Mouse (Mus musculus) CD4-positive, CD25-positive, alpha-beta regulatory T cell, adult 4 months (primary cell): ENCODE results near the gene Hecw2. TPM values are rescaled to one million over a fixed set of nuclear protein-coding genes. Genes with fewer than 3 reads are reported as not detected.

Source experiments
- ATAC-seq: one replicate; pipeline ENCODE4 v1.8.0; 2017
- polyA plus RNA-seq, 2 experiments: library from polyadenylated mRNA; unstranded; fragments of 100-300 nt; shearing (Covaris generic); gene quantifications; one replicate each; pipeline ENCODE4 v1.2.1; 2017

Hecw2 gene
- polyA plus RNA-seq, 2 experiments from 2014 or later: not detected

DNA sequence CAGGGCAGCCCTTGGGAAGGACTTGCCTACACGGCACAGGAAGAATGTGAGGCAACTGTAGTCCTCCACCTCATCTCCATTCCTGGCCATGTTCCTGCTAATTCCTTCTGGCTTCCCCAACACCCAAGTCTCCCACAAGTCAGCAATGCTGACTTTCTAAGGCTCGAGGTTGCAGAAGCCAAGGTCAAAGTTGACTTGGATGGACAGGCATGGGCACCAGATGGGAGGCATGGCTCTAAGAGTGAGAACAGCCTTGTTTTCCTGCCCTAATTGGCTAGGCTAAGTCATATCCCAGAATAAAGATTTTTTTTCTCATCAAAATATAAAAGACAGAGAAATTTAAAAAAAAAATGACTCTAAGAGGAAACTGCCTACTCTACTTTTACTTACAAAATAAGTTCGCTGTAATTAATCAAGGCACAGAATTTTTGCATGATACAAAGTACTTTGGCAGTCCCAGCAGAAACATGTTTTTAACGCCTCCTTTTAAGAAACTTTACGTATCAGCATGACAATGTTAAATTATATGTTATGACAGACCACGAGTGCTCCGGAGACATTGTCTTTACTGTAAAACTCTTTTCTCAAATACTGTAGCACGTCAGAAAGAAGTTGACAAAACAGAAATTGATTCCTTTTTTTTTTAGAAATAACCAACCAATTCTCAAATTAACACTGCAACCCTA, 83.9 kb downstream of the Hecw2 start:
- no peak for ATAC-seq

DNA sequence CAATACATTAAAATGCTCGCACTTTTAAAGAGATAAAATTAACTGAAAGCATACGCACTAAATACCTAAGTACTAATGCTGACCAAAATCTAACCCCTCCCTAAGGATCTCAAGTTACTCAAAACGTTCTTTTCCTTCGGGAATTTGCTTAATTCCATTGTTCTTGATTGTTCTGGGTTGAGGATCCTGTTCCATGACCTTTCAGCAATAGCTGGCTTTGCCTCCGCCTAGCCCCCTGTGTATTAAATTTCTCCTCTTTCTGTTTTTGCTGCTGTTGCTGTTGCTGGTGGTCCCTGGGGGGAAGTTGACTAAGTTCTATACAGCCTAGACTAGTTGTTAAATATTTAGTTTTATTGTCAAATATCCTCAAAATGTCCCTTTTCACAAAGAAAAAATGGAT, 85.7 kb downstream of the Hecw2 start:
- no peak for ATAC-seq

GRCm38 (mm10) chr1:54106756-54107155, 88.2 kb downstream of the Hecw2 start:
- ATAC-seq: no peak

DNA sequence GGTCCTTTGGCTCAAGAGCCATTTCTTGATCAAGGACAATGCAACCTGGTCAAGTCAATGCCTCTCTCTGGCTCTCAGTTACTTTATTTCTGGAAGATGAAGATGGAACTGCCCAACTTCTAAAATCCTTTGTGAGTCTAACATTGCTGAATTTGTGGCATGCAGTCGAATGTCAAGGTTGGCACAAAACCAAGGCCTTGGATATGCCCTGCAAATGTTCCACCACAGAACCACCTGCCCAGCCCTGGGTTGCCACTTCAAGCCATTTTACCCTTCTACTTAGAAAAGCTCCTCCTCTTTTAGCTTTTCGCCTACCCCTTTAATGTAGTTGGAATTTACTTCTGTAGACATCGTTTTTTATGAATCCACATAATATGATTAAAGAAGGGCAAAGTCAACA, 115.3 kb downstream of the Hecw2 start:
- ATAC-seq: no peak

DNA sequence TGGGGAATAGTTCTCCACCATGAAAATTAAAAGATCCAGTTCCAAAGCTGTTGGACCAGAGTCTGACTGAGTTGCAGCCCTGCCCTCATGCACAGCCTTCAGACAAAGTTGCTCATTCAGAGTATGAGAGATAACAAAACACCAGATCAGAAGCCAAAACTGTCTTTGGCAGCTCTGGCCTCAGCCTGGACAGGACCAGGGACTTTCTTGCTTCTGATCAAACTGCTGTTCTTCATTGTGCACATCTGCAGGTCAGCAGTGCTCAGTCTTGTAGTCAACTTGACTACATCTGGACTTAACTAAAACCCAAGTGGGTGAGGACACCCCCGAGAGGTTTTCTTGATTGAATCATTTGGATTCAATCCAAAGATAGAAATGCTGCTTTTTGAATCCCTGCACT, 120.5 kb downstream of the Hecw2 start:
- ATAC-seq: no peak

GRCm38 (mm10) chr1:54070121-54070520, 124.8 kb downstream of the Hecw2 start:
- no peak for ATAC-seq

GRCm38 (mm10) chr1:54068248-54068647, 126.7 kb downstream of the Hecw2 start:
- ATAC-seq: no peak

DNA sequence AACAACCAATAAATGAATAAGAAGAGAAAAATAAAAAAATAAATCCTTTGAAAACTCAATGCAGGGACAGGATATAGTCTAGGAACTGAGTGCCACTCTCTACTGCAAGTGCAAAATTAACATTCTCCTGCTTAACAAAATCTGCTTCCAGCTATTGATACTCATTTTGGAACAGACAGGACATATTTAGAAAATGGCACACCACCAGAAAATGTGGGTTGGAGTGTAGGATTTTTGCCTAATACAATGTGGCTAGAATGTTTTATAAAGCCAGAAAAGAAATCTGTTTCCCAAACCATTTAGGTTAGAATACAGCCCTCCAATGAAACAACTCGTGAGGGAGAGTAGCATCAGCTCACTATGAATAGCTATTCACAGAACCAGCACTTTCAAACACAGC, 129.5 kb downstream of the Hecw2 start:
- no peak for ATAC-seq

DNA sequence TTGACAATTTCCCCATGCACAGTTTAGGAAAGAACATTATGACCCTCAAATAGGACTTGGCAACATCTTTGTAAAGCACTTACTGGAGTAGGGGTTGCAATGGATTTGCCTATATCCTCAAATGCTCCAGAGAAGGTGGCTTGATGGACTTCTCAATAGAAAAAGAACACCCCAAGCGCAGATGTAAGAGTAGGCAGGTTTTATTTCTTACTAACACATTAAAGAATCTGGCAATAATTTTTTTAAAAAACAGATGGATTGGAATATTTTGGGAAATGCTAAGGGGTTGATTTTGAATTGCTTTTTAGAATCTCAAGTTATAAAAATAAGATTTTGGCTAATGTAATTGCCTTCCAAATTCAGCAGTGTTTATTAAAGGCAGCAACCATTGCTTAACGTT, 133.9 kb downstream of the Hecw2 start:
- no peak for ATAC-seq

DNA sequence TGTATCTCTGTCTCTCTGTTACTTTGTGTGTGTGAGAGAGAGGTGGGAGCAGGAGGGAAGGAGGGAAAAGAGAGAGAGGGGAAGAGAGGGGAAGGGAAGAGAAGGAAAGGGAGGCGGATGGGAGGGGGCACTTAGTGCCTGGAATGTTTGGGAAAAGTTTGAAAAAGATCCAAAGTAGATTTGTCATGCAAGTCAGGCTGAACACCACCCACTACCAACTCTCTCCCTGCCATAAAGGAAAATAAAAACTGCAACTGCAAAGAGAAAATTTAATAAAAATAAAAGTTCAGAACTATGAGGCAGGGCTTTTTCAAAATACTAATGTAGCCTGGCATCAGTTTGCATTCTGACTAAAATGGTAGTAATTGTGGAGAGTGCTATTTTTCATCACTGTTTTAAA, 135.2 kb downstream of the Hecw2 start:
- no peak for ATAC-seq

DNA sequence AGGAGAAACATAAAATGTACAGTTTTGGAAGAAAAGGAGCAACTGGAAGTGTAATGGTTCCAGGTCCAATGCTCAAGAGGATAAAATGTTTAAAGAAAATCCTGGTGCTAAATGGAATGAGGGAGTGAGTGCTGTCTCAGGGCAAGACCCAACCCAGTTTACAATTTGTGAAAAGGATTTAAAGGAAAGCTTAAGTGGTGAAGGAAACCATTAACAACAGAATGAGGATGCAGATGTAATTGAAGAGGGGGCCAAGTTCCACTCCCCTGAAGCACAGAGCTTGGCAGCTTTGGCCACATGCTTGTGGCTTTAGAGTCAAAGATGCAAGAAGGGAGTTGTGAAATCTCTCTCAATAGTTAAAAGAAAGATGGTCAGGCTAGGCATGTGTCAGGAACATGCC, 142.2 kb downstream of the Hecw2 start:
- no peak for ATAC-seq

DNA sequence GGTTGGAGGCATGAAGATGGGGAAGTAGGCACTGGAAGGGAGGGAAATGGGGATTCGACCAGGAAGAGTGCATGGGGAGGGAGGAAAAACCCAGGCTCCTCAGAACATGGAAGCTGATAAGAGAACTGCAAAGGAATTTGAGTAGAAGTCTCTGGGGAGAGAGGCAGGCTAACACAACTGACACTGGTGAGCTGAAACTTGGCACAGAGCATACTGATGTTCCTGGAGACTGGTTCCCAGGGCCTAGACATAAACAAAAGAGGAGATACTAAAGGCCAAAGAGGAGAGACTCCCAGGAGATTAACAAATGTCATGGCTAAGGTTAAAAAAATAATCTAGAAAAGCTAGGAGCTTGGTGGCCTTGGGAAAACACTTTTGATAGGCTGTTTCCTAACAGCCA, 148.0 kb downstream of the Hecw2 start:
- no peak for ATAC-seq

DNA sequence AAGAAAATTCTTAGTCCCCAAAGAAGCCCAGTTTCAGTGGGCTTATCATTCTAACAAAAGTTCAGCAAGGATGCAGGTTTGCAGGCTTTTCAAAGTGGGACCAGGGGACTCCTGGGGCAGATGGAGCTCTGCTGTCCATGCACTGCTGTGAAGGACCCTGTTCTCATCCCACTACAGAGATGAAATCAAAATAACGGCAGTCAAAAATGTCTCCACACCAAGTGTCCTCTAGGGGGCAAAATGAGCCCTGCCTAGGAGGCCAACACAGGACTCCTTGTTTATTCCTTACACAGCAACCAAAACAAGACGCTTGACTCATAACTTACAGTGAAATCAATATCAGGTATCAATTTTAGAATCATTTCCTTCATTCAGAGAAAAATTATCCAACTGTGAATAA, 155.9 kb downstream of the Hecw2 start:
- no peak for ATAC-seq

DNA sequence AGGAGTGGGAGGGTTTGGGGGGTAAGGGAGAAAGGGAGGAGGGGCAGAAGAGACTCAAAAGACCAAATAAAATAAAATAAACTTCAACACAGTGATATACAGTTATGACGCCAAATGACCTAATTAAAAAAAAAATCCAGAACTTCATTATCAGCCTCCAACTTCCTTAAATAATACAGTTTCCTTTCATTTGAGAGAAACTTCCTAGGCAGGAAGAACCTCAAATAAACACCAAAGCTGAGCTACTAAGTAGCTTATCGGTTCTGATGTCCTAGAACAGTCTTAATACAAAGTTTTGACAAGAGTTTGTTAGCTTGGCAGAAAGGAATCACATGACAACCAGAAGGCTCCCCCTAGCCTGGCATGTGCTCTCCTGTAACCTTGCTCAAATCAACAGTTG, 177.3 kb downstream of the Hecw2 start:
- no peak for ATAC-seq

DNA sequence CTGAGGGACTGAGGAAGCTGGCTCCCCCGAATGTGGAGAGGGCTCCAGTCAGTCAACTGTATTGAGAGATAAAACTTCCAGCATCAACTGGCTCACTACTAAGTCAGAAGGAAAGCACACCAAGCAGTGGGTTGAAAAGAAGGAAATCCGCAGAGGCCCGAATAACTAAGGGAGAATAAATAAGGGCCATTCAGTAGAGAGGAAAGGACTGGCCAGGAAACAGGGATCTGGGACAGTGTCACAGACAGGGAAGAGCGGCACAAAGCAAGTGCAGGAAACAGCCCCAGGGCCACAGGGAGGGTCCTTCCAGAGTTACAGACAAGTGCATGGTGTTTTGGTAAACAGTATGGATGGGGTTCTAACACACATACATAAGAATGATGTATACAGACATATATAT, 179.2 kb downstream of the Hecw2 start:
- ATAC-seq: no peak

GRCm38 (mm10) chr1:54012414-54012813, 182.6 kb downstream of the Hecw2 start:
- ATAC-seq: no peak

GRCm38 (mm10) chr1:54009418-54010064, 185.4 kb downstream of the Hecw2 start:
- ATAC-seq: no peak

- ATAC-seq: no peak
These were observed 189.0 kb downstream of the Hecw2 start for GRCm38 (mm10) chr1:54005860-54006386.

DNA sequence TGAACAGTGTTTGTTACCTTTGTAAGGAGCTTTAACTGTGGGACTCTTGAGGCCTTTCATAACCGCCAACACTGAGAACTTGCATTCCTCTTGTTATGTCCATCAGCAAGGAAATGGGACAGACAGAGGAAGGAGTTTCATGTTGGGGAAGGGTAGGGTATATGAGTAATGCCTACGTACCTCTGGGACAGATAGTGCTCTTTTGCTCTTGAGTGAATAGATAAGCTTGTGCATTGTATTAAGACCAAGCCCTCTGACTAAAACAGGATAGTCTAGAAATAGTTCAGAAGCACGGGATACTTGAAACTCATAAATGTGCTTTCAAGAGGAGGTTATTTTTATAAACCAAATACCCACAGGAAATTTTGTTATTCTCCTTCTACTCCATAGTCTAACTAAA, 191.7 kb downstream of the Hecw2 start:
- ATAC-seq: no peak

DNA sequence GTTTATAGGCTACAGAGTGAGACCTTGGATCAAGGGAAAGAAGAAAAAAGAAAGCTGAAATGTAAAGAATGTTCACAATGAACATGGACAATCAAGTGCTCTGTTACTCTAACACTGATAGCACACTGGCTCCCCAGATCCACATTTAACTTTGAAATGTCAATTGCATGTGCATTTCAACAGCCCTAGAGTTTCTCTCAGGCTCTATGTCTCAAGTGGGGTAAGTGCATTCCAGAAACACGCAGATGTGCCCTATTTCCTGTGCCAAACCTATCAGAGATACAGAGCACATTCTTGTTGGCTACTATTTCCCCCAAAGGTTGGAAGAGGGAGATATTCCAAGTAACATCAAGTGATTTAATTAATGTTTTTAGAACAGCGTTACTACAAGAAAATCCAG, 192.9 kb downstream of the Hecw2 start:
- ATAC-seq: no peak

DNA sequence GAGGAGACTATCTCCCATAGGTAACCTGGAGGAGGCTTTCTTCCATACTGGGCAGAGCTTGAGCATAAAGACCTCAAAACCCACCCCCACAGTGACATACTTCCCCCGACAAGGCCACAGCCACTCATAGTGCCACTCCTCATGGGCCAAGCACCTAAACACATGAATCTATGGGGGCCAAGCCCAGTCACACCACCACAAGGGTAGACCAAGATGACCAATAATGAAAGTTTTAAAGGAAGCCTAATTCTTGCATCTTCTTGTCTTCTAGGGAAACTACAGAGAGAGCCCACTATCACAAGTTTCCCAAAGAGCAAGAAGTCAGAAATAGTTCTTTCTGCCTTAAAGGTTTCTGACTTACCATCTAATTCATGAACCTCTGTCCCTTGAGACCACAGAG, 197.7 kb downstream of the Hecw2 start:
- ATAC-seq: no peak

DNA sequence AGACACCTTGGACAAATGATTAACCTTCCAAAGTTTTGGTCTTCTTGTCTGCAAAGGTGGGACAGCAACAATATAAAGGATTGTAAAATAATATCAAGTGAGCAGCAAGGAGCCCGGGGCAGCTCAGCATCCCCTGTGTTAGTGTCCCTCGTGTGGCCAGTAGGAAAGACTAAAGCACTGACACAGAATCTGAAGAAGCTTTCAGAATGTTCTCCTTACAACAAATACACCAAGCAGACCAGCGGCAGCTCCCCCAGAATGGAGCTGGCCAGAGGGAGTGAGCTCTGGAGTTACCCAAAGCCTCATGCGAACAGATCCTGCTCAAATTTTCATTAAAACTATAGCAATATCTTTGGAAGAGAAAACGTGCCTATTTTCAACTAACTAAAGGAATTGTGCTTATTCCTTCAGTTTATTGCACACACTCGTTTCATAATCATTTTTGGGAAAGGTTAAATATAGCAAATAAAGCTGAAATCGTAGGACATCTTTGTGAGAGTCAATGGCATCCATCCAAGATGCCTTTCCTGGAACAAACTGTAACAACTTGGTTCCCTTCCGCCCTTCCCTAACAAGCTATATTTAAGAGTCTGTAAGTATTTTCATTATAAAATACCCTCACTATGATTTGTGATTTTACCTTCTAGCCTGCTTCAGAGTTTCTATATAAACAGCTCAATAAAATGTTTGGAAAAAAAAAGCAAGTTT, 208.6 kb downstream of the Hecw2 start:
- no peak for ATAC-seq

- ATAC-seq: no peak
These were observed 216.5 kb downstream of the Hecw2 start for GRCm38 (mm10) chr1:53978514-53978831.
